Mouse (Mus musculus) limb, embryonic 10.5 days (tissue): Measurements from ENCODE around the gene Dnm3. TPM values are rescaled to one million over a fixed set of nuclear protein-coding genes. Genes with fewer than 3 reads are reported as not detected.

ENCODE experiments used
- DNase-seq: peaks from one replicate; pipeline ENCODE4 v3.0.0-alpha.2; 2017; ENCODE audit warnings: low spot score
- H3K27ac ChIP-seq: fragments of 300-500 bp; sonication (generic); 2 replicates; pipeline ENCODE4 v1.5.1; 2016; ENCODE audit warnings: mild to moderate bottlenecking
- H3K27me3 ChIP-seq: fragments of 300-500 bp; sonication (generic); 2 replicates; pipeline ENCODE4 v1.6.1; 2016; ENCODE audit warnings: low read depth, mild to moderate bottlenecking; ENCODE audit not compliant: poor library complexity, severe bottlenecking
- H3K36me3 ChIP-seq: fragments of 300-500 bp; sonication (generic); 2 replicates; pipeline ENCODE4 v1.6.1; 2016; ENCODE audit warnings: mild to moderate bottlenecking, moderate library complexity
- H3K4me1 ChIP-seq: fragments of 300-500 bp; sonication (generic); 2 replicates; pipeline ENCODE4 v1.6.1; 2016
- H3K4me3 ChIP-seq: fragments of 300-500 bp; sonication (generic); 2 replicates; pipeline ENCODE4 v1.5.1; 2016; ENCODE audit warnings: mild to moderate bottlenecking, moderate library complexity
- H3K9me3 ChIP-seq: fragments of 300-500 bp; sonication (generic); replicated peaks from 2 replicates; pipeline ENCODE4 v1.6.1; 2016; ENCODE audit warnings: mild to moderate bottlenecking
- WGBS: fragments of 180-500 bp; shearing (Covaris S2); methylation state at CpG from one replicate; pipeline ENCODE4 v1.1.7; 2016; 5-methylcytosine and 5-hydroxymethylcytosine counted together
- polyA plus RNA-seq: library from polyadenylated mRNA; unstranded; fragments of >200 nt; fragmentation: Nextera tagmentation; extraction: Ambion mirVana; gene quantifications from 2 replicates; pipeline ENCODE4 v1.2.1, GENCODE M21; 2016

Gene Dnm3
- polyA plus RNA-seq, 1 experiment from 2014 or later = 11.6 TPM

- Histone ChIP-seq H3K27me3 (no peaks in the 10 kb centered on the region), H3K9me3 (no peaks in the 10 kb centered on the region), H3K4me3 (no peak overlapping the region), H3K27ac (peak overlapping the region; percentile 89), H3K4me1 (peaks cover 59% of the 10 kb centered on the region), H3K36me3 (no peaks in the 10 kb centered on the region)
- WGBS = 71% methylated on average over 7 of the region's 7 CpGs
- no peak for DNase-seq
These were observed 404.8 kb downstream of the Dnm3 start for GRCm38 (mm10) chr1:162072917-162073578.

GRCm38 (mm10) chr1:162053608-162054007, 424.2 kb downstream of the Dnm3 start:
- no peaks in the 10 kb centered on the region for H3K27me3 ChIP-seq
- peak overlapping the region; percentile 86 for H3K27ac ChIP-seq
- H3K4me3 ChIP-seq = no peak overlapping the region
- DNase-seq = no peak
- WGBS = 14% methylated on average over 6 of the region's 6 CpGs
- H3K36me3 ChIP-seq = no peaks in the 10 kb centered on the region
- H3K4me1 ChIP-seq = peaks cover 37% of the 10 kb centered on the region
- H3K9me3 ChIP-seq = no peaks in the 10 kb centered on the region

- peaks cover 37% of the 10 kb centered on the region for H3K4me1 ChIP-seq
- 37% methylated on average over 7 of the region's 7 CpGs for WGBS
- no peak overlapping the region for H3K4me3 ChIP-seq
- no peaks in the 10 kb centered on the region for H3K36me3 ChIP-seq
- H3K27ac ChIP-seq = peak overlapping the region; percentile 86
- no peak for DNase-seq
- no peaks in the 10 kb centered on the region for H3K27me3 ChIP-seq
- no peaks in the 10 kb centered on the region for H3K9me3 ChIP-seq
These were observed 424.6 kb downstream of the Dnm3 start for GRCm38 (mm10) chr1:162053186-162053585.

GRCm38 (mm10) chr1:162052755-162053154, 425.1 kb downstream of the Dnm3 start:
- no peak for DNase-seq
- no peaks in the 10 kb centered on the region for H3K9me3 ChIP-seq
- H3K27me3 ChIP-seq = no peaks in the 10 kb centered on the region
- H3K36me3 ChIP-seq = no peaks in the 10 kb centered on the region
- H3K4me3 ChIP-seq = no peak overlapping the region
- H3K27ac ChIP-seq = peak overlapping the region; percentile 86
- 81% methylated on average over 6 of the region's 6 CpGs for WGBS
- H3K4me1 ChIP-seq = peaks cover 39% of the 10 kb centered on the region

- no peaks in the 10 kb centered on the region for H3K36me3 ChIP-seq
- peak overlapping the region; percentile 86 for H3K27ac ChIP-seq
These were observed 425.7 kb downstream of the Dnm3 start for GRCm38 (mm10) chr1:162052138-162052537.

GRCm38 (mm10) chr1:162051710-162052109, 426.1 kb downstream of the Dnm3 start:
- Histone ChIP-seq H3K36me3 (no peaks in the 10 kb centered on the region), H3K27ac (peak overlapping the region; percentile 86), H3K9me3 (no peaks in the 10 kb centered on the region), H3K4me3 (no peak overlapping the region), H3K4me1 (peaks cover 40% of the 10 kb centered on the region), H3K27me3 (no peaks in the 10 kb centered on the region)
- DNase-seq = no peak
- 95% methylated on average over 4 of the region's 4 CpGs for WGBS

More at GRCm38 (mm10) chr1:162052138-162052537, 425.7 kb downstream of the Dnm3 start:
- Histone ChIP-seq H3K27me3 (no peaks in the 10 kb centered on the region), H3K4me3 (no peak overlapping the region), H3K4me1 (peaks cover 40% of the 10 kb centered on the region), H3K9me3 (no peaks in the 10 kb centered on the region)
- DNase-seq = no peak
- 56% methylated on average over 7 of the region's 7 CpGs for WGBS

- peak overlapping the region; percentile 72; the same call in 1 of the 2 replicates for H3K27ac ChIP-seq
- WGBS = 82% methylated on average over 7 of the region's 7 CpGs
- H3K4me1 ChIP-seq = peaks cover 43% of the 10 kb centered on the region
- no peaks in the 10 kb centered on the region for H3K9me3 ChIP-seq
- H3K36me3 ChIP-seq = no peaks in the 10 kb centered on the region
- H3K27me3 ChIP-seq = no peaks in the 10 kb centered on the region
- DNase-seq = no peak
- no peak overlapping the region for H3K4me3 ChIP-seq
These were observed 430.2 kb downstream of the Dnm3 start for GRCm38 (mm10) chr1:162047673-162048072.

- Histone ChIP-seq H3K36me3 (no peaks in the 10 kb centered on the region), H3K27ac (peak overlapping the region; percentile 83), H3K4me3 (no peak overlapping the region), H3K4me1 (peaks cover 53% of the 10 kb centered on the region), H3K27me3 (no peaks in the 10 kb centered on the region), H3K9me3 (no peaks in the 10 kb centered on the region)
- no peak for DNase-seq
- 75% methylated on average over 8 of the region's 8 CpGs for WGBS
These were observed 433.8 kb downstream of the Dnm3 start for GRCm38 (mm10) chr1:162043788-162044717.

GRCm38 (mm10) chr1:162043216-162043615, 434.6 kb downstream of the Dnm3 start:
- Histone ChIP-seq H3K27me3 (no peaks in the 10 kb centered on the region), H3K4me3 (no peak overlapping the region), H3K9me3 (no peaks in the 10 kb centered on the region), H3K36me3 (no peaks in the 10 kb centered on the region), H3K4me1 (peaks cover 60% of the 10 kb centered on the region), H3K27ac (peak overlapping the region; percentile 83; the same call in 1 of the 2 replicates)
- 88% methylated on average over 1 of the region's 1 CpGs for WGBS
- DNase-seq = no peak

- Histone ChIP-seq H3K4me3 (no peak overlapping the region), H3K27me3 (no peaks in the 10 kb centered on the region), H3K36me3 (no peaks in the 10 kb centered on the region), H3K27ac (peak overlapping the region; percentile 83; the same call in 1 of the 2 replicates), H3K9me3 (no peaks in the 10 kb centered on the region), H3K4me1 (peaks cover 66% of the 10 kb centered on the region)
- 89% methylated on average over 5 of the region's 5 CpGs for WGBS
- no peak for DNase-seq
These were observed 435.4 kb downstream of the Dnm3 start for GRCm38 (mm10) chr1:162042384-162042783.

- no peaks in the 10 kb centered on the region for H3K27me3 ChIP-seq
- DNase-seq = no peak
- peaks cover 83% of the 10 kb centered on the region for H3K4me1 ChIP-seq
- H3K9me3 ChIP-seq = no peaks in the 10 kb centered on the region
- H3K36me3 ChIP-seq = no peaks in the 10 kb centered on the region
- H3K4me3 ChIP-seq = no peak overlapping the region
- 89% methylated on average over 6 of the region's 6 CpGs for WGBS
- peak overlapping the region; percentile 91 for H3K27ac ChIP-seq
These were observed 437.2 kb downstream of the Dnm3 start for GRCm38 (mm10) chr1:162040490-162041274.

- peaks cover 83% of the 10 kb centered on the region for H3K4me1 ChIP-seq
- DNase-seq = no peak
- H3K27ac ChIP-seq = peak overlapping the region; percentile 91
These were observed 438.0 kb downstream of the Dnm3 start for GRCm38 (mm10) chr1:162039808-162040207.

More at GRCm38 (mm10) chr1:162039808-162040207, 438.0 kb downstream of the Dnm3 start:
- Histone ChIP-seq H3K9me3 (no peaks in the 10 kb centered on the region), H3K27me3 (no peaks in the 10 kb centered on the region), H3K4me3 (no peak overlapping the region), H3K36me3 (no peaks in the 10 kb centered on the region)
- 68% methylated on average over 7 of the region's 7 CpGs for WGBS
